Mouse (Mus musculus) neural tube, embryonic 10.5 days (tissue): ENCODE data around the gene Trp53rka.

Experiments
- DNase-seq: peaks from one replicate; pipeline ENCODE4 v3.0.0-alpha.2; 2017; ENCODE audit warnings: low spot score; ENCODE audit errors: extremely low spot score

Gene Trp53rka

GRCm38 (mm10) chr2:165486401-165486800 is 6.7 kb downstream of the Trp53rka start:
- no peak for DNase-seq

- DNase-seq = no peak
Observed at GRCm38 (mm10) chr2:165485826-165486225, 7.3 kb downstream of the Trp53rka start.

DNA sequence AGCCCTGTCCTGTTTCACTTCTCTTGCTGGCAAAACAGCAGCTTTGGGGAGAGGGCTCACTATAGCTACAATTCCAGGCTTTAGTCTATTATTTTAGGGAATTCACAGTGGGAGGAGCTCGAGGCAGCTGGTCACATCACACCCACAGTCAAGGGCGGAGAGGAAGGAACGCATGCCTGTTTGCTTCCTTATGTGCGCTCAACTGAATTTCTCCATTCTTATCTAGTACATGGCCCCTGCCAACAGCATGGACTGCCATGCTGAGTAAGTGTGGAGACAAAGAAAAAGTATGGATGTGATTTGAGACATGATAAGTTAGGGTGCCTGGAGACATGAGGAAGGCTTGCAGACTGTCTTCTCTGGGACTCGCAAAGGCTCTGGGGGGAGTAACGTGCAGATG is 9.0 kb downstream of the Trp53rka start:
- DNase-seq = no peak

GRCm38 (mm10) chr2:165482003-165482402 is 11.1 kb downstream of the Trp53rka start:
- no peak for DNase-seq

- DNase-seq = no peak
Observed at GRCm38 (mm10) chr2:165475850-165476249, 17.3 kb downstream of the Trp53rka start.

GRCm38 (mm10) chr2:165475412-165475811 is 17.7 kb downstream of the Trp53rka start:
- DNase-seq = no peak

DNA sequence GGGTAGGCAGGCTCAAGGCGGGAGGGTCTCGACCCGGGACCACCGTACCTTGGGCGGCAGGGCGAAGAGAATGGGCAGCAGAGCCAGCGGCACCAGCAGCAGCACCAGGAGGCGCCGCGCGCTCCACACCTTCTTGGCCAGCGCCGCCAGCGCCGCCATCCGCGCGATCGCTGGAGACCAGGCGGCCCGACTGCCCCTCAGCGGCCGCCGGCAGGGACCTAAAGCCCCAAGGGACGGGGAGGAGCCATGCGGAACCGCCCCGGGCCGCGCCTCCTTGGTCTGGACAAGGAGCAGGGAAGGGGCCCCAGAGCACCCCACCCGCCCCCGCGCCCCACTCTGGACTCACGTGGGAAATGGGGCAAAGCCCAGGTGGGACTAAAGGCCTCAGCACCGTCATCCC is 20.1 kb downstream of the Trp53rka start, which contains the start of gene Slc13a3:
Slc13a3 (minus strand) TSS at position 228 of the 400 bp plus-strand sequence.
- no peak for DNase-seq

DNA sequence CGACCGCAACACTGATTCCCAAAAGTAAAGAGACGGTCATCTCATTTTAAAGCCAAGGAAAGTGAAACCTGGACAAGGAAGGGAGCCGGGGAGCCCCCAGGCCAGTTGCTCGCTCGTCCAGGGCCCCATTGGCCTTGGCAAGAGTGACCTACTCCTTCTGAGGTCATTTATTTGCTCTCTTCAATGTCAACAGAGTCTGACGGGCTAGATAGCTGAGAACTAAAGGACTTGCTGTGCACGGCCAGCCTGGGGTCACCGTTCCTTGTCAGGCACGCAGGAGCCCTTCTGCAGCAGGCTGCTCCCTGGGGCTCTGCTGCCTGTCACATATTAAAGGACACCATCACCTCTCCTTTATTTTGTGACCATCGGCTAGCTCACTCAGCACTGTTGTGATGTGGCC is 21.2 kb downstream of the Trp53rka start:
- no peak for DNase-seq

- DNase-seq = no peak
Observed at GRCm38 (mm10) chr2:165470167-165470566, 23.0 kb downstream of the Trp53rka start.

- no peak for DNase-seq
Observed at GRCm38 (mm10) chr2:165467824-165468452, 25.2 kb downstream of the Trp53rka start.

DNA sequence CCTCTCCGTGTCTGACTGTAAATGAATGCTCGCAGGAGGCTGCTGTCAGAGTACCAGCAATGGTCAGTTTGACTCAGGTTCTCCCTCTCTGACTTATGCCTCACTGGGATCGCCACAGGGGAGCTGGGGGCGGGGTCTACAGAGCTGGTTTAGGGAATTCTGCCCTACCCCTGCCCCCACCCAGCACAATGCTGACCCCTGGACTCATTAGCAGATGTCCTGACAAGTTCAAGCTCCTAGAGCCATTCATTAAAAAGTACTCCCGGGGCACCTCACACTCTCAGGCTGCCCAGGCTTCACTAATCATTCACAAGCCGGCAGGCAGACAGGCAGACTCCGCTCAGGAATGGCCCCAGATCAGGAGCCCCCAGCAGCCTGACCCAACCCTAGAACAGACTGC is 33.5 kb downstream of the Trp53rka start:
- DNase-seq = peak; percentile 38

DNA sequence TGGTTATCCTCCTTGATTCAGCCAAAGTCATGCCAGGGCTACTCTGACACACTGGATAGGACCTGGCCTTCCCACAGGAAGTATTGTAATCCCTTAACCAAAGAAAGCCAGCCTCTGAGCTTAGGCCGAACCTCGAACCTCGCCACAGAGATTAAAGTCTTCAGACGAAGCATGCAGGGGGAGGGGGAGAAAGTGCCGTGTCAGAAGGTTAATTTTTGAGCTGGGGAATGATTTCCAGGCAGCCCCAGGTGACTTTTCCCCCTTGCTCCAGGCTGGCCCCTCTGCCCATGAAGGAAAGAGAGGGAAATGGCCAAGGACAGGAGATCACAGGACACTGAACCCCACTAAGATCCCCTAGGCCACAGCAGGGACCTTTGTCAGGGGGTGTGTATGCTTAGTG is 34.9 kb downstream of the Trp53rka start:
- DNase-seq = no peak

- no peak for DNase-seq
Observed at GRCm38 (mm10) chr2:165456710-165457109, 36.4 kb downstream of the Trp53rka start.

- DNase-seq = no peak
Observed at GRCm38 (mm10) chr2:165452730-165453693, 40.1 kb downstream of the Trp53rka start.

- no peak for DNase-seq
Observed at GRCm38 (mm10) chr2:165448475-165448874, 44.6 kb downstream of the Trp53rka start.

DNA sequence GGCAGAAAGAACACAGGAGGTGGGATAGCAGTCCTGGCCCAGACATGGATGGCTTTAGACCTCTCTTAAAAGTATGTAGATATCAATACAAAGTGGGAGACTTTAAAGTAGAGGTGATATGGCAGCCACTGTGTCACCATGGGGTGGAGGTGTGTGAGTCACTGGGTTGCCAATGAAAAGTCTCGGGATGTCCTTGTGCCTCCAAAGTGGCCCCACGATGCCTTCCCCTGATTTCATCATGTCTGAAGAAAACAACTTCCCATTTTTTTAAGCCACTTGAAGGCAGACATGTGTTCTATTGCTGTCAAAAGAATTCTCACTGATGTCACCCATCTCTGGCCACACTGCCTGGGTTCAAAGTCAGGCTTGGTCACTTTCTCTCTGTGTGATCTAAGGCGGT is 48.3 kb downstream of the Trp53rka start:
- no peak for DNase-seq

GRCm38 (mm10) chr2:165442981-165443380 is 50.1 kb downstream of the Trp53rka start:
- no peak for DNase-seq

DNA sequence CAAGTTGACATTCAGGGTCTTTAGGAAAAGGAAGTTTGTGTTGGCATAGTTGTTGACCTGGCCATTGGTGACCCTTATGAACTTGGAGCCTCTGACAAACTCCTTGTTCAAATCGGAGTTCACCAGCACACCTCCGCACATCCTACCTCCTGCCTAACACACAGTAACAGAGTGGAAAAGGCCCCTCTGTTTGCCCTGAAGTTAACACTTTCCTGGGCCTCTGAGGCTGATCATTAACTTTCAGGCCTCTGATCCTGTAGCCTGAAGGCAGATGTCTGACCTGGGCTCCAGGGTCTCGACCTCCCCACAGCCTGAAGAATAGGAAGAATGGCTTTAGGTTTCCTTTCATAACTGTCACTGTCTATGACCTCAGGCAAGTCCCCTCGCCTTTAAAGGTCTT is 51.5 kb downstream of the Trp53rka start:
- no peak for DNase-seq
